Mouse (Mus musculus) layer of hippocampus, adult 18-20 months (tissue): ENCODE measurements around the gene Qtrt2. TPM values are rescaled to one million over a fixed set of nuclear protein-coding genes. Genes with fewer than 3 reads are reported as not detected.

Experiments used
- DNase-seq, 2 experiments: peaks; one replicate each; pipeline ENCODE4 v3.0.0; 2022; ENCODE audit warnings: low spot score in 2 of 2
- total RNA-seq, 2 experiments: library from RNA; stranded (reverse); gene quantifications; 2 replicates each; pipeline ENCODE4 v1.2.3; 2021

The Qtrt2 gene
- total RNA-seq, 2 experiments from 2014 or later, result 32.5 to 39.2 TPM

- DNase-seq, result no peak
Observed at GRCm38 (mm10) chr16:43925846-43926245, 763 bp downstream of the Qtrt2 start.

DNA sequence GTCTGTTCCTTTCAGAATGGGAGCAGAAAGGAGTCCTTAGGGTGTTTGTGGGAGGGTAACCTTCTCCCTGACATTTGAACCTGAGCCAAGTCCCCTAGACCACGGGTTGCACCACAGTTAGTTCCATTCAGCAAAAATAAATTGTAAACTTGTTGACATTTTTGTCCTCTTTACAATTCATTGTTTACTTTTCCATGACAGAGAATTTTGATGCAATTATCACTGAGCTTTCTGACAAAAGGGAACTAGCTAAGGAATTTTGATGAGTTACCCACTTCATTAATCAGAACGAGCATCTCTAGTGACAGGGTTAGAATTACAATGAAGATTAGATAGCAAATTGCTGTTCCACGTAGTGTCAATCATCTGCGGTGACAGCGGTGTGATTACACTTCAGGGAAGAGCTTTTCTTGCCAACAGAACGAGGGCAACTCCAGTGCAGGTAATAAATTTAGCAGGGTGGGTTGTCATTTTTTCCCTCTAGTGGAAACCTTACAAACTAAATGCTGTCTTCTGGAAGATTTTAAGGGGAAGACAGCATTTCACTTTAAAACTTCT lies 1.5 kb downstream of the Qtrt2 start:
- no peak for DNase-seq

DNA sequence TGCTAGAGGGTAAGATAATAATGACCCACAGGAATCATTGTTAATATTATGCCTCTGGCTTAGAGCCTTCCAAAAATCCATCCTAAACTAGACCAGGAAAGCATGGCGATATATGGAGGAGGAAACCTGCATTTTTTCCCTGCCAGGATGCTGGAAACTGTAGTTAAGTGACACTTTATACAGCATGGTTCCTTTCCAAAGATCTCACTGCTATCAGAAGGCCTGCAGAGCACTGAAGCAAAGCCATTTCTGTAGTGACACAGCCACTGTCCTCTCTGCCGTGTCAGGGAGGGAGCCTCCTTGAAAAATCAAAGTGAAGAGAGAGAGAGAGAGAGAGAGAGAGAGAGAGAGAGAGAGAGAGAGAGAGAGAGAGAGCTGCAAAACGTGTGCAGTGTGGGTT lies 4.0 kb downstream of the Qtrt2 start:
- no peak for DNase-seq

- no peak for DNase-seq
Observed at GRCm38 (mm10) chr16:43922024-43922423, 4.6 kb downstream of the Qtrt2 start.

DNA sequence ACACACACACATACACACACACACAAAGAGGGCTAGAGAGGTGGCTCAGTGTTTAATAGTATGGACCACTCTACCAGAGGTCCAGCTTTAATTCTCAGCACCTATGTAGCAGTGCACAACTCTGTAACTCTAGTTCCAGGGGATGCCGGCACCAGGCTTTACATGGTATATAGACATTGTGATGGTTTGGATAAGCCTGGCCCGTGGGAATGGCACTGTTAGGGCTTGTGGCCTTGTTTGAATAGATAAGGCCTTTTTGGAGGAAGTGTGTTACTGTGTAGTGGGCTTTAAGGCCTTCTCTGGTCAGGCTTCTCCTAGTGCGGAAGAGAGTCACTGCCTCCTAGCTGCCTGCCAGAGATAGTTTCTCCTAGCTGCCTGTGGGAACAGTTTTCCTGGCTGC lies 7.7 kb downstream of the Qtrt2 start:
- DNase-seq, result no peak

DNA sequence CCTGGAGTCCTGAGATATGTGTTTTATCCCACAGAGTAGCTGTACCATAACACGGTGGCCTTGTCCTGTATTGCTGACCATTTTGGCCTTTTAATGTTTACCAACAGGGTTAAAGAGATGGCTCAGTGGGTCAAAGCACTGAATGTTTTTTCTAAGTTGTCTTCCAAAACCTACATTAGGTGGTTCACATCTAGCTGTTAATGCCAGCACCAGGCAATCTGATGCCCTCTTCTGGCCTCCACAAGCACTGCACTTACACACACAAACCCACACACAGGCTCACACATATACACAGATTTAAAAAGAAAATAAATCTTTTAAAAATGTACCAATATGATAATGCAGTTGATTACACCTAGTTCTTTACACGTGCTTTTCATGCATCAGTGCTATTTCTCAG lies 17.7 kb downstream of the Qtrt2 start:
- DNase-seq, result no peak

DNA sequence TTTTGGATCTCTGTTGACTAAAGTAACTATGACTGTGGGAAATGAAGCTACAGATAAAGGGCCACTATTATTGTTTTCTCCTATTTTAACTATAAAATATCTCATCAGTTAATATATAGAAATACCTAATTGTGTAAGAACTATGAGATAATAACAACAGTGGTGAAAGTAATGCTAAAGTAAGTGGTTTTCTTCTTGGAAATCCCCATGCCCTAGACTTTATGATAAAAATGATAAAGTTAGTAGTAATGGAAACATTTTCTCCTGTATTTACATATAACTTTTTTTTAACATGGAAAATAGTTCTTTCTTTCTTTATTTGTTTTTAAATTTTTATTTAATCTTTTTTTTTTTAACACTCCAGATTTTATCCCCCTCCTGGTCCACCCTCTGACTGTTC lies 26.0 kb downstream of the Qtrt2 start:
- no peak for DNase-seq

GRCm38 (mm10) chr16:43900138-43900537 lies 26.5 kb downstream of the Qtrt2 start:
- no peak for DNase-seq

- DNase-seq, result no peak
Observed at GRCm38 (mm10) chr16:43894501-43894900, 32.1 kb downstream of the Qtrt2 start.

- no peak for DNase-seq
Observed at GRCm38 (mm10) chr16:43890747-43891336, 35.8 kb downstream of the Qtrt2 start.

- DNase-seq, result no peak
Observed at GRCm38 (mm10) chr16:43890005-43890336, 36.6 kb downstream of the Qtrt2 start.

GRCm38 (mm10) chr16:43889208-43890004 lies 37.2 kb downstream of the Qtrt2 start, which contains the start of gene Ccdc191:
Gene Ccdc191 (plus strand): TSS chr16:43889800.
- peak; percentile 100 for DNase-seq

GRCm38 (mm10) chr16:43882329-43882728 lies 44.3 kb downstream of the Qtrt2 start:
- DNase-seq, result no peak

DNA sequence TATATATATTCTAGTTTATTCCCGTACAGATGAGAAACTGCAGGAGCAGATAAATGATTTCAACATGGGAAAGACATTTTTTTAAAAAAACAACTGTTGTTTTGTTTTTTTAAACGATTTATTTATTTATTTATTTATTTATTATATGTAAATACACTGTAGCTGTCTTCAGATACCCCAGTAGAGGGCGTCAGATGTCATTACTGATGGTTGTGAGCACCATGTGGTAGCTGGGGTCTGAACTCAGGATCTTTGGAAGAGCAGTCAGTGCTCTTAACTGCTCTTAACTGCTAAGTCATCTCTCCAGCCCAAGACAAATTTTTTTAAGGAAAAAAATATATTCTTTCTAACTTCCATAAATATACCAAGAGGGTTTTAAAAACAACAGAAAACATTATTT lies 45.0 kb downstream of the Qtrt2 start:
- no peak for DNase-seq

- no peak for DNase-seq
Observed at GRCm38 (mm10) chr16:43879769-43880168, 46.8 kb downstream of the Qtrt2 start.

- no peak for DNase-seq
Observed at GRCm38 (mm10) chr16:43871419-43871818, 55.2 kb downstream of the Qtrt2 start.

- DNase-seq, result peak in 1 of 2 experiments; percentile 39
Observed at GRCm38 (mm10) chr16:43869805-43870204, 56.8 kb downstream of the Qtrt2 start.

- no peak for DNase-seq
Observed at GRCm38 (mm10) chr16:43860624-43861023, 66.0 kb downstream of the Qtrt2 start.

DNA sequence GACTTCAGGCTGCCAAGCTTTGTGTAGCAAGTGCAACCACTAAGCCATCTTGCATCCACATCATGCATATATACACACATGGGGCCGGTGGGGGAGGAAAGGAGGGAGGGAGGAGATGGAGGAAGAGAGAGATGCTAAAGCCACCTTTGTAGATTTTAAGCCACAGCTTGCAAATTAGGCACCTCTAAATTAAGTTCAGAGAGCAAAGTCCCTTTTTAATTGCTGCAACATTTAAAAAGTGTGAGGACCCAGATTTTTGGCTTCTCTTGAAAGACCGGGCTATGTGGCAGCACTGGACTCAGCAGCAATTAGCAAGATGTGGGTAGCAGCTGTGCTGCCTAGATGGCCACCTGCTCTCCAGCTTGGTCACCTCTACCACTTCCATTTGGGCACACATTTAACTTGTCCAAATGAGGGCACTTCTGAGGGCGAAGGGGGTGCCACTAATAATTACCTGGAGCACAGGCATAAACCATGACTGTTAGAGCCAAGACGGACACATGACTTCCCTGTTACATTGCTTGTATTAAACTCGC lies 67.6 kb downstream of the Qtrt2 start:
- no peak for DNase-seq

GRCm38 (mm10) chr16:43849839-43850238 lies 76.8 kb downstream of the Qtrt2 start:
- no peak for DNase-seq

DNA sequence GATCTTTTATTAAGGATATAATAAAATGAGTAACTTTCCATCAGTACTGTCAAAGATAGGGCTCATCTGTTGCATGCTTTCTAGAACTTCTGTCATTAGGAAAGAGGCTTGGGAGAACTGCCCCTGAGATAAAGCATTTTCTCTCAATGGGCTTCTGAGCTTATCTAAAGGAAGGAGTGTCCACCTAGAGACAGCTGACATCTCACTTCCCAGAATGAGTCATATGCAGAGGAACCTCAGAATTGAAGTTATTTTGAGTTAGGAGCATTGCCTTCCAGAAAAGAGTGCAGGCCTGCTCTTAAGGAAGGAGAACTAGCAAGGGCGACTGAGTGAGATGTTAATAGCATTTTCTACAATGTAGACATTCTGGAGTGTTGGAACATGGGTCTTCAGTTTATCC lies 85.4 kb downstream of the Qtrt2 start:
- DNase-seq, result no peak

GRCm38 (mm10) chr16:43831957-43832356 lies 94.7 kb downstream of the Qtrt2 start:
- no peak for DNase-seq
